Mouse (Mus musculus) small intestine, adult 2 months (tissue): Measurements from ENCODE around the gene Gm266. TPM values are rescaled to one million over a fixed set of nuclear protein-coding genes. Genes with fewer than 3 reads are reported as not detected.
A peak's percentile ranks its signal among the peaks of the same experiment; 100 is the strongest.

Source experiments
- H3K27ac ChIP-seq: fragments of 200-500 bp; 2 replicates; pipeline ENCODE4 v1.5.1; 2012; ENCODE audit warnings: low read depth, low read length, control low read depth, inconsistent platforms; ENCODE audit not compliant: insufficient read depth
- H3K27me3 ChIP-seq: fragments of 200-500 bp; 2 replicates; pipeline ENCODE4 v1.6.1; 2012; ENCODE audit warnings: mild to moderate bottlenecking, moderate library complexity, low read length, inconsistent platforms; ENCODE audit not compliant: control insufficient read depth, insufficient read depth
- H3K36me3 ChIP-seq: fragments of 200-500 bp; 2 replicates; pipeline ENCODE4 v1.6.1; 2012; ENCODE audit warnings: mild to moderate bottlenecking, low read length, control low read depth, inconsistent platforms; ENCODE audit not compliant: control insufficient read depth, insufficient read depth
- H3K4me1 ChIP-seq: fragments of 200-500 bp; 2 replicates; pipeline ENCODE4 v1.6.1; 2012; ENCODE audit warnings: low read length, inconsistent platforms, mixed read lengths; ENCODE audit not compliant: control insufficient read depth, insufficient read depth, insufficient read length
- H3K4me3 ChIP-seq: fragments of 200-500 bp; 2 replicates; pipeline ENCODE4 v1.5.1; 2012; ENCODE audit warnings: low read depth, mild to moderate bottlenecking, control low read depth, inconsistent platforms, low read length, moderate library complexity
- CTCF ChIP-seq: fragments of 200-500 bp; IDR thresholded peaks from 2 replicates; pipeline ENCODE4 v1.5.1; 2012; ENCODE audit warnings: low read depth, mild to moderate bottlenecking, control low read depth, inconsistent platforms, low read length, moderate library complexity, mixed read lengths; ENCODE audit not compliant: insufficient replicate concordance, insufficient read length; ENCODE audit errors: extremely low read depth
- POLR2A ChIP-seq: fragments of 200-500 bp; IDR thresholded peaks from 2 replicates; pipeline ENCODE4 v1.6.1; 2012; ENCODE audit warnings: low read depth, mild to moderate bottlenecking, control low read depth, inconsistent platforms, low read length, moderate library complexity
- WGBS: fragments of 180-500 bp; shearing (Covaris S2); methylation state at CpG from one replicate; pipeline ENCODE4 v1.1.7; 2018; 5-methylcytosine and 5-hydroxymethylcytosine counted together
- polyA plus RNA-seq: library from polyadenylated mRNA; depleted of rRNA; stranded (reverse); fragments of >200 nt; gene quantifications from 2 replicates; pipeline ENCODE4 v1.2.3, GENCODE M21; 2012

Gm266 gene
- polyA plus RNA-seq, 1 experiment: 0.53 TPM

- Histone ChIP-seq H3K4me1 (peaks cover 5% of the 10 kb centered on the region), H3K27me3 (peaks cover 39% of the 10 kb centered on the region), H3K36me3 (no peaks in the 10 kb centered on the region), H3K27ac (no peak overlapping the region), H3K4me3 (no peak overlapping the region)
- TF ChIP-seq CTCF (no peak), POLR2A (no peak)
- WGBS: 47% methylated on average over 11 of the region's 11 CpGs
Measured at GRCm38 (mm10) chr12:111489261-111489865, 3.7 kb upstream of the Gm266 start.

DNA sequence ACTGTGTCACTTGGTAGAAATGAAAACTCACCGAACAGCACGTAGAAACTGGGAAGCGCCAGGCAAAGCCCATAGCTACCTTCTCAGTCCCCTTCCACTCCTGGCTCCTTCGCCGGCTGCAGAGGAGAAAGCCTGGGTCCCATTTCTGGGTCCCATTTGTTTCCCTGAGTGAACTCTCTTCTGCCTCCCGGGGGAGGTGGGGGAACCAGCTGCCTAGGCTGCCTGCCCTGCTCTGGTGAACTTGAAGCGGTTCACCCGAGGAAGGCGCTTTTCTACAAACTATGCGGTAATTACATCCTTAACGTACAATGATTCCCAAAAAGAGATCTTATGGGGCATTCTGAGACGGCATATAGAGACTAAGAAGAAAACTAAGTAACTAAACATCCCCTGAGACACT, 832 bp upstream of the Gm266 start:
- Histone ChIP-seq H3K27ac (no peak overlapping the region), H3K4me3 (no peak overlapping the region)
- 16% methylated on average over 12 of the region's 12 CpGs for WGBS

GRCm38 (mm10) chr12:111485046-111485651, 474 bp downstream of the Gm266 start:
- Histone ChIP-seq H3K4me3 (peak overlapping the region; percentile 53), H3K27me3 (peaks cover 42% of the 10 kb centered on the region), H3K27ac (no peak overlapping the region), H3K4me1 (peaks cover 5% of the 10 kb centered on the region), H3K36me3 (no peaks in the 10 kb centered on the region)
- WGBS: 2% methylated on average over 63 of the region's 63 CpGs
- no peak for TF ChIP-seq CTCF
- no peak for TF ChIP-seq POLR2A

More for the DNA sequence above, 832 bp upstream of the Gm266 start:
- no peaks in the 10 kb centered on the region for H3K36me3 ChIP-seq
- peaks cover 5% of the 10 kb centered on the region for H3K4me1 ChIP-seq
- TF ChIP-seq CTCF (no peak), POLR2A (no peak)
- peaks cover 42% of the 10 kb centered on the region for H3K27me3 ChIP-seq

DNA sequence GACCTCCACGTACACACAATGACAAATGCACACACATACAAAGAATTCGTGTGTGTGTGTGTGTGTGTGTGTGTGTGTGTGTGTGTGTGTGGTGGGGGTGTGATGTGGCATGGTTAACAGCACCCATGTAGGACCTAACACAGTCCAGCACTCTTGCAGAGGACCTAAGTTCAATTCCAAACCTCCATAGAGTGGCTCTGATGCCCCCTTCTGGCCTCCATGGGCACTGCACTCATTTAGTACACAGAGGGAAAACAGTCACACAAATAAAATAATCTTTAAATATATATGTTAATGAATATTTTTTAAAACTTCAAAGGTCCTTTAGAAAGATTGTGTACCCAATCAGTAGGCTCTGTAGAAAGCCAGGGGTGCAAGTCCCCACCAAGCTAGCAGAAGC, 5.7 kb downstream of the Gm266 start:
- no peaks in the 10 kb centered on the region for H3K36me3 ChIP-seq
- TF ChIP-seq POLR2A (no peak), CTCF (peak; percentile 32; the same call in 1 of the 2 replicates)
- no peak overlapping the region for H3K4me3 ChIP-seq
- no peaks in the 10 kb centered on the region for H3K4me1 ChIP-seq
- WGBS: 77% methylated on average over 2 of the region's 2 CpGs
- H3K27me3 ChIP-seq: peaks cover 5% of the 10 kb centered on the region
- no peak overlapping the region for H3K27ac ChIP-seq

GRCm38 (mm10) chr12:111478924-111479323, 6.7 kb downstream of the Gm266 start:
- 70% methylated on average over 5 of the region's 5 CpGs for WGBS
- Histone ChIP-seq H3K4me1 (no peaks in the 10 kb centered on the region; the same call in 1 of the 2 replicates), H3K4me3 (no peak overlapping the region), H3K27me3 (no peaks in the 10 kb centered on the region; the same call in none of the 2 replicates), H3K36me3 (no peaks in the 10 kb centered on the region), H3K27ac (no peak overlapping the region)
- TF ChIP-seq POLR2A: no peak
- no peak for TF ChIP-seq CTCF

- Histone ChIP-seq H3K4me1 (no peaks in the 10 kb centered on the region; the same call in 1 of the 2 replicates), H3K4me3 (no peak overlapping the region), H3K27me3 (no peaks in the 10 kb centered on the region; the same call in none of the 2 replicates), H3K27ac (no peak overlapping the region), H3K36me3 (no peaks in the 10 kb centered on the region)
- 48% methylated on average over 8 of the region's 8 CpGs for WGBS
- TF ChIP-seq CTCF (no peak), POLR2A (no peak)
Measured at GRCm38 (mm10) chr12:111474893-111475643, 10.6 kb downstream of the Gm266 start.

GRCm38 (mm10) chr12:111474384-111474783, 11.2 kb downstream of the Gm266 start:
- Histone ChIP-seq H3K36me3 (no peaks in the 10 kb centered on the region), H3K4me3 (no peak overlapping the region), H3K4me1 (no peaks in the 10 kb centered on the region; the same call in 1 of the 2 replicates), H3K27me3 (no peaks in the 10 kb centered on the region; the same call in none of the 2 replicates), H3K27ac (no peak overlapping the region)
- no peak for TF ChIP-seq POLR2A
- TF ChIP-seq CTCF: no peak
- WGBS: 94% methylated on average over 3 of the region's 3 CpGs
